Mouse (Mus musculus): ENCODE data around the gene Cyld. TPM values are rescaled to one million over a fixed set of nuclear protein-coding genes. Genes with fewer than 3 reads are reported as not detected.
A peak's percentile ranks its signal among the peaks of the same experiment; 100 is the strongest.
"Not testable (repeated sequence)": the region's sequence is repeated elsewhere in the genome, so short reads cannot be mapped to it uniquely, and the experiment has no call there.

Cyld gene
- total RNA-seq (2021) (10 to 100 TPM; 27.1 to 29.4 TPM), polyA plus RNA-seq (2012; rRNA removed) (4.8 and 10.1 TPM in 2 replicates)
- long read RNA-seq, full-length matches to known transcripts: 9 of 32 reads
- long read RNA-seq, partial matches to known transcripts: 3 of 32 reads
- long read RNA-seq, other reads (novel, unspliced or antisense): 20 of 32 reads

GRCm38 (mm10) chr8:88696721-88697641, at the start of gene Cyld:
Gene Cyld, plus strand, starts transcription at chr8:88697028.
- Histone ChIP-seq H3K4me1 (ENCODE audit: control insufficient read depth, insufficient read depth, low read length) (no peaks in the 10 kb centered on the region; the same call in 1 of the 2 replicates), H3K27ac (peak within 1 kb of the TSS; percentile 94), H3K27me3 (ENCODE audit: control insufficient read depth, insufficient read depth, low read length) (no peaks in the 10 kb centered on the region), H3K9ac (ENCODE audit: low read depth, low read length) (peak within 1 kb of the TSS; percentile 78), H3K36me3 (ENCODE audit: control insufficient read depth, insufficient read depth, low read length) (no peaks in the 10 kb centered on the region), H3K4me3 (peak within 1 kb of the TSS; percentile 87), H3K79me2 (replicated peaks; ENCODE audit: control insufficient read depth, insufficient read depth, low read length) (no peaks in the 10 kb centered on the region; the same call in 1 of the 2 replicates)
- intact Hi-C loops (cut with DNase I): loop anchor here (5.0 kb wide), 1 partner anchor 50 kb away; the partner anchor contains the start of gene Nod2
- peak; percentile 98 to 99 for DNase-seq
- peak; percentile 20; the same call in 1 of the 2 replicates for TF ChIP-seq CTCF (IDR thresholded peaks at IDR 0.05)
- 0 out of 2 replicates have a peak, but pooled peaks have one; percentile 46 for TF ChIP-seq EP300 (IDR thresholded peaks at IDR 0.05; ENCODE audit: insufficient read depth, low read depth, low read length)
- TF ChIP-seq POLR2A (IDR thresholded peaks at IDR 0.05; ENCODE audit: insufficient read depth, low read depth, low read length): 0 out of 2 replicates have a peak, but pooled peaks have one; percentile 1
- under 1% methylated on average over 76 of the region's 80 CpGs for whole genome bisulfite sequencing

DNA sequence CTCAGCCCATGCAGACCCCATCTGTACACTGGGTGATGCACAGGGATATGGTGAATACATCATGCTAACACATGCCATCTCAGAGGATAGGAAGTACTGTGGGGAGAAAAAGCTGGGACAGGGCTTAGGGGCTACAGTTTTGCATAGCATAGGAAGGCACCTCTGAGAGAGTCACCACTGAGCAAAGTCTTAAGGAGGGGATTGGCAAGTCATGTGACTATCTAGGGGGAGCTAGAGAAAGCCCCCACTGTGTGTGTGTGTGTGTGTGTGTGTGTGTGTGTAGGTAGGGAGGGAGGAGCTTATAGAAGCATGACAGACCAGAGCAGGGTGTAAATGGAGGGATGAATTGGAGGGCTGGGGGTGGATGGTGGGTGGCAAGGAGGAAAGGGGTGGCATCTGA, 48.5 kb upstream of the Cyld start:
- H3K9ac ChIP-seq (ENCODE audit: low read depth, low read length): no peak overlapping the region
- no peaks in the 10 kb centered on the region for H3K27me3 ChIP-seq (ENCODE audit: control insufficient read depth, insufficient read depth, low read length)
- H3K79me2 ChIP-seq (replicated peaks; ENCODE audit: control insufficient read depth, insufficient read depth, low read length): no peaks in the 10 kb centered on the region
- peak overlapping the region; percentile 59; the same call in 1 of the 2 replicates for H3K4me3 ChIP-seq
- intact Hi-C loops (cut with DNase I): loop anchor here (5.0 kb wide), 1 partner anchor 49 kb away; the partner anchor contains the start of gene Cyld
- H3K36me3 ChIP-seq (ENCODE audit: control insufficient read depth, insufficient read depth, low read length): no peaks in the 10 kb centered on the region
- DNase-seq: no peak
- TF ChIP-seq CTCF (IDR thresholded peaks at IDR 0.05) (no peak), POLR2A (IDR thresholded peaks at IDR 0.05; ENCODE audit: insufficient read depth, low read depth, low read length) (no peak), EP300 (IDR thresholded peaks at IDR 0.05; ENCODE audit: insufficient read depth, low read depth, low read length) (no peak)
- H3K27ac ChIP-seq: no peak overlapping the region
- H3K4me1 ChIP-seq (ENCODE audit: control insufficient read depth, insufficient read depth, low read length): peaks cover 23% of the 10 kb centered on the region

DNA sequence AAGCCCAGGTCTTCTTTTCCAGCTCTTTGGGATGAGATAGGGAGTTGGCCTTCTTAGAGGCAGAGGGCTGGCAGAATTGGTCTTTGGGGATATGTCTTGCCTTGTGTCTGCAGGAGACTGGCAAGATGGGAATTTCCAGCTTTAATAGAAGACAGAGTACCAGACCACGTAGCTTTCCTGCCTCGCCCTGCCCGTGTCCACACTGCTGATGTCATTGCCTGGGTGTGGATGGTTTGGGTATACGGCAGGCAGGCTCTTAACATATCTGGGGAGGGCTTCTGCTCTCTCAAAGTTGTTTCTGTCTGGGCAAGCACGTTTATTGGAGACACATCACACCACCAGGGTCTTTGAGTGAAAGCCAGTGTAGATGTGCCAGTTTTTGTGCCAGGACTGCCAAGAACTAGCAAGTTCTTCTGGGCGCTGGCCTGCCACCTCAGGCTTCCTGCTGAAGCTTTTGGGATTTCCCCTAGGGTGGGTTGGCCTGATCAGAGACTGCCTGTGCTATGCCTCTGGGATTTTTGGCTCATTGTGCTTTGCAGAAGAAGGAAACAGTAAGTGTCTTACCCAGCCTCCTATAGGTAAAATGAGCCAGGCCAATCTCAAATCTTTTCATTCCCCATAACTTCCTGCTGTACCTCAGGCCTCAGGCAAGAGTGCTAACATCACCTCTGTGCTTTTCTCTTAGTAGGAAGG, 46.7 kb upstream of the Cyld start:
- no peak overlapping the region for H3K4me3 ChIP-seq
- H3K27ac ChIP-seq: peak overlapping the region; percentile 55
- no peak overlapping the region for H3K9ac ChIP-seq (ENCODE audit: low read depth, low read length)
- H3K4me1 ChIP-seq (ENCODE audit: control insufficient read depth, insufficient read depth, low read length): peaks cover 23% of the 10 kb centered on the region
- TF ChIP-seq CTCF (IDR thresholded peaks at IDR 0.05) (no peak), POLR2A (IDR thresholded peaks at IDR 0.05; ENCODE audit: insufficient read depth, low read depth, low read length) (no peak), EP300 (IDR thresholded peaks at IDR 0.05; ENCODE audit: insufficient read depth, low read depth, low read length) (no peak)
- 39% methylated on average over 6 of the region's 6 CpGs for WGBS
- H3K27me3 ChIP-seq (ENCODE audit: control insufficient read depth, insufficient read depth, low read length): no peaks in the 10 kb centered on the region
- DNase-seq: peak in 1 of 2 experiments; percentile 26
- H3K36me3 ChIP-seq (ENCODE audit: control insufficient read depth, insufficient read depth, low read length): no peaks in the 10 kb centered on the region
- no peaks in the 10 kb centered on the region for H3K79me2 ChIP-seq (replicated peaks; ENCODE audit: control insufficient read depth, insufficient read depth, low read length)
- intact Hi-C loops (cut with DNase I): no loop called here

- 33% methylated on average over 4 of the region's 4 CpGs for WGBS
- H3K79me2 ChIP-seq (replicated peaks; ENCODE audit: control insufficient read depth, insufficient read depth, low read length); intact Hi-C loops (cut with DNase I); H3K4me3 ChIP-seq; H3K27me3 ChIP-seq (ENCODE audit: control insufficient read depth, insufficient read depth, low read length); H3K36me3 ChIP-seq (ENCODE audit: control insufficient read depth, insufficient read depth, low read length); H3K9ac ChIP-seq (ENCODE audit: low read depth, low read length): not testable (repeated sequence)
- Histone ChIP-seq H3K27ac (peak overlapping the region; percentile 55), H3K4me1 (ENCODE audit: control insufficient read depth, insufficient read depth, low read length) (peaks cover 23% of the 10 kb centered on the region)
- peak; percentile 38 to 46 for DNase-seq
Observed at GRCm38 (mm10) chr8:88651122-88651521, 45.7 kb upstream of the Cyld start.

DNA sequence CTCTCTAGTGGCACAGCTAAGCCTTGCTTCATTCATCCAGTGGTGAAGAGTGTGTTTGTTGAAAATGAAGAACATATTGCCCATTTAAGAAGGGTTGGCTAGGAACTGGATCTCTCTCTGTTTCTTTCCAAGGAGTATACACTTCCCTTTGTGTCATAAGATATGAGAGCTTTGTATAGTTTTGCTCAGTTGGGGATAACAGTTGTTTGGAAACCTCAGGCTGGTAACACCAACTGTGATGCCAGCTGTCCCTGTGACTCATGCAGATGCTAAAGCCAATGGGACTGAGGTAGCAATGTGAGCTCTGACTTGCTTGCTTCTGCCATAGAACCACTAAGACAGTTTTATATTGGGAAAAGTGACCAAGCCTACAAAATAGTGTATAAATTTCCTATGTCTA, 41.5 kb upstream of the Cyld start:
- Histone ChIP-seq H3K27me3 (ENCODE audit: control insufficient read depth, insufficient read depth, low read length) (no peaks in the 10 kb centered on the region), H3K36me3 (ENCODE audit: control insufficient read depth, insufficient read depth, low read length) (no peaks in the 10 kb centered on the region), H3K9ac (ENCODE audit: low read depth, low read length) (no peak overlapping the region), H3K79me2 (replicated peaks; ENCODE audit: control insufficient read depth, insufficient read depth, low read length) (no peaks in the 10 kb centered on the region), H3K4me1 (ENCODE audit: control insufficient read depth, insufficient read depth, low read length) (peaks cover 8% of the 10 kb centered on the region), H3K27ac (no peak overlapping the region), H3K4me3 (no peak overlapping the region)
- intact Hi-C loops (cut with DNase I): no loop called here
- no peak for TF ChIP-seq POLR2A (IDR thresholded peaks at IDR 0.05; ENCODE audit: insufficient read depth, low read depth, low read length)
- no peak for TF ChIP-seq CTCF (IDR thresholded peaks at IDR 0.05)
- no peak for TF ChIP-seq EP300 (IDR thresholded peaks at IDR 0.05; ENCODE audit: insufficient read depth, low read depth, low read length)
- no peak for DNase-seq
